Mouse (Mus musculus) CD4-positive, CD25-positive, alpha-beta regulatory T cell (primary cell): ENCODE results near the gene Rerg. TPM values are rescaled to one million over a fixed set of nuclear protein-coding genes. Genes with fewer than 3 reads are reported as not detected.

ENCODE experiments used
- polyA plus RNA-seq: library from polyadenylated mRNA; unstranded; fragments of 100-300 nt; shearing (Covaris generic); gene quantifications from one replicate; pipeline ENCODE4 v1.2.1, GENCODE M21; 2017

Rerg gene
- polyA plus RNA-seq = not detected

DNA sequence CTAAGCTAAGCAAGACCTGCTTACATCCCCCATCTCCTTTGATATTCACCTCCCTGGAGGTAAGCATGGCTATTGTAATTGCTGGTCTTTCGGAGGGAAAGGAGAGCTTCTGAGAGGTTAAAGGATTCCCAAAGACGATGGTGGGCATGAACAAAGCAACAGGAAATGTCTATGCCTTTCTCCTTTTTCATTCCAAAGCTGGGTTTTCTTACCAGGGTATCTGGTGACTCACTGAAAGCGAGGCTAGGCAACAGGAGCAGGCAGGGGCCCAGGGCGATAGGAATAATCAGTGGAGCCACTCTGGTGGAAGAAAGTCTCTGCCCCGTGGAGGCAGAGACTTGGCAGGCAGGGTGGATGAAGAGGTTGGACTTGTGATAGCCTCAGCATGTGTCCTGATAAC lies at the start of gene Rerg:
Rerg (minus strand) TSS at position 272 of the 400 bp plus-strand sequence.

Other genes starting within 250 kb of the Rerg start
- 1.6 TPM for gene Erp27, start 248.3 kb downstream of the Rerg start, polyA plus RNA-seq
- gene Pde6h, start 246.7 kb downstream of the Rerg start, polyA plus RNA-seq = 0.11 TPM
- gene Arhgdib, start 228.6 kb downstream of the Rerg start, polyA plus RNA-seq = 2,381 TPM
- 0.48 TPM for gene Ptpro, start 81.8 kb upstream of the Rerg start, polyA plus RNA-seq